Mouse (Mus musculus): Measurements from ENCODE around the gene Kmt2b. TPM values are rescaled to one million over a fixed set of nuclear protein-coding genes. Genes with fewer than 3 reads are reported as not detected.

Kmt2b gene
- total RNA-seq (2014; rRNA removed; ENCODE audit: low replicate concordance) (12.1 and 13.4 TPM in 2 replicates), polyA plus RNA-seq (2015; fragmentation: Nextera tagmentation; extraction: Ambion mirVana) (2.9 and 3.2 TPM in 2 replicates)

- peak; percentile 94 for ATAC-seq (ENCODE audit: insufficient read depth, low read depth)
- H3K4me2 ChIP-seq (ENCODE audit: low read depth, low read length), result peak within 1 kb of the TSS; percentile 98
- under 1% methylated on average over 58 of the region's 68 CpGs for WGBS
- H3K36me3 ChIP-seq (replicated peaks; ENCODE audit: control insufficient read depth, insufficient read depth, low read length), result peaks cover 22% of the 10 kb centered on the region
- peak within 1 kb of the TSS; percentile 98 for H3K9ac ChIP-seq (replicated peaks; ENCODE audit: low read depth, low read length)
- peak; percentile 99 for DNase-seq (ENCODE audit: low spot score)
- H3K9me3 ChIP-seq (replicated peaks; ENCODE audit: control insufficient read depth, low read length), result no peaks in the 10 kb centered on the region
- H3K4me3 ChIP-seq (ENCODE audit: low read depth, low read length), result peak within 1 kb of the TSS; percentile 88
- H3K27me3 ChIP-seq (ENCODE audit: control insufficient read depth, insufficient read depth, low read length), result no peaks in the 10 kb centered on the region
- peaks cover 14% of the 10 kb centered on the region for H3K4me1 ChIP-seq (ENCODE audit: control insufficient read depth, insufficient read depth)
- H3K27ac ChIP-seq (ENCODE audit: low read depth), result peak within 1 kb of the TSS; percentile 96
- TF ChIP-seq EP300 (IDR thresholded peaks at IDR 0.05; ENCODE audit: low read depth) (no peak), CTCF (IDR thresholded peaks at IDR 0.05; ENCODE audit: low read depth) (no peak)
Measured at GRCm38 (mm10) chr7:30588676-30589434, at the start of gene Kmt2b. TSS of gene Kmt2b (minus strand) at chr7:30588726.

GRCm38 (mm10) chr7:30636395-30636794, 47.9 kb upstream of the Kmt2b start:
- WGBS, result 13% methylated on average over 11 of the region's 11 CpGs
- Histone ChIP-seq H3K4me2 (ENCODE audit: low read depth, low read length) (no peak overlapping the region), H3K9me3 (replicated peaks; ENCODE audit: control insufficient read depth, low read length) (no peaks in the 10 kb centered on the region), H3K36me3 (replicated peaks; ENCODE audit: control insufficient read depth, insufficient read depth, low read length) (peaks cover 15% of the 10 kb centered on the region), H3K4me3 (ENCODE audit: low read depth, low read length) (no peak overlapping the region), H3K9ac (replicated peaks; ENCODE audit: low read depth, low read length) (no peak overlapping the region), H3K27ac (ENCODE audit: low read depth) (no peak overlapping the region), H3K4me1 (ENCODE audit: control insufficient read depth, insufficient read depth) (no peaks in the 10 kb centered on the region), H3K27me3 (ENCODE audit: control insufficient read depth, insufficient read depth, low read length) (peaks cover 51% of the 10 kb centered on the region)
- no peak for DNase-seq (ENCODE audit: low spot score)
- no peak for ATAC-seq (ENCODE audit: insufficient read depth, low read depth)
- no peak for TF ChIP-seq CTCF (IDR thresholded peaks at IDR 0.05; ENCODE audit: low read depth)
- TF ChIP-seq EP300 (IDR thresholded peaks at IDR 0.05; ENCODE audit: low read depth), result no peak

GRCm38 (mm10) chr7:30635752-30636151, 47.2 kb upstream of the Kmt2b start, which contains the start of gene Etv2:
TSS of gene Etv2 (minus strand) at chr7:30635852.
- no peak within 1 kb of the TSS for H3K9ac ChIP-seq (replicated peaks; ENCODE audit: low read depth, low read length)
- H3K36me3 ChIP-seq (replicated peaks; ENCODE audit: control insufficient read depth, insufficient read depth, low read length), result peaks cover 9% of the 10 kb centered on the region
- ATAC-seq (ENCODE audit: insufficient read depth, low read depth) (no peak), DNase-seq (ENCODE audit: low spot score) (no peak)
- peaks cover 53% of the 10 kb centered on the region for H3K27me3 ChIP-seq (ENCODE audit: control insufficient read depth, insufficient read depth, low read length)
- no peaks in the 10 kb centered on the region for H3K4me1 ChIP-seq (ENCODE audit: control insufficient read depth, insufficient read depth)
- peak within 1 kb of the TSS; percentile 12; the same call in 1 of the 2 replicates for H3K4me2 ChIP-seq (ENCODE audit: low read depth, low read length)
- no peaks in the 10 kb centered on the region for H3K9me3 ChIP-seq (replicated peaks; ENCODE audit: control insufficient read depth, low read length)
- WGBS, result 8% methylated on average over 5 of the region's 5 CpGs
- TF ChIP-seq CTCF (IDR thresholded peaks at IDR 0.05; ENCODE audit: low read depth) (no peak), EP300 (IDR thresholded peaks at IDR 0.05; ENCODE audit: low read depth) (no peak)
- H3K4me3 ChIP-seq (ENCODE audit: low read depth, low read length), result peak within 1 kb of the TSS; percentile 10; the same call in 1 of the 2 replicates
- H3K27ac ChIP-seq (ENCODE audit: low read depth), result no peak within 1 kb of the TSS

- Histone ChIP-seq H3K9ac (replicated peaks; ENCODE audit: low read depth, low read length) (no peak overlapping the region), H3K4me3 (ENCODE audit: low read depth, low read length) (peak overlapping the region; percentile 10; the same call in 1 of the 2 replicates), H3K4me1 (ENCODE audit: control insufficient read depth, insufficient read depth) (no peaks in the 10 kb centered on the region), H3K36me3 (replicated peaks; ENCODE audit: control insufficient read depth, insufficient read depth, low read length) (no peaks in the 10 kb centered on the region), H3K9me3 (replicated peaks; ENCODE audit: control insufficient read depth, low read length) (no peaks in the 10 kb centered on the region), H3K27me3 (ENCODE audit: control insufficient read depth, insufficient read depth, low read length) (peaks cover 53% of the 10 kb centered on the region), H3K4me2 (ENCODE audit: low read depth, low read length) (peak overlapping the region; percentile 12; the same call in 1 of the 2 replicates), H3K27ac (ENCODE audit: low read depth) (no peak overlapping the region)
- TF ChIP-seq EP300 (IDR thresholded peaks at IDR 0.05; ENCODE audit: low read depth), result no peak
- peak; percentile 56 for TF ChIP-seq CTCF (IDR thresholded peaks at IDR 0.05; ENCODE audit: low read depth)
- ATAC-seq (ENCODE audit: insufficient read depth, low read depth) (peak; percentile 73), DNase-seq (ENCODE audit: low spot score) (no peak)
- WGBS, result under 1% methylated on average over 20 of the region's 20 CpGs
Measured at GRCm38 (mm10) chr7:30634621-30635020, 46.1 kb upstream of the Kmt2b start.

- 8% methylated on average over 27 of the region's 27 CpGs for WGBS
- Histone ChIP-seq H3K9ac (replicated peaks; ENCODE audit: low read depth, low read length) (no peak overlapping the region), H3K4me2 (ENCODE audit: low read depth, low read length) (no peak overlapping the region), H3K4me3 (ENCODE audit: low read depth, low read length) (no peak overlapping the region), H3K36me3 (replicated peaks; ENCODE audit: control insufficient read depth, insufficient read depth, low read length) (no peaks in the 10 kb centered on the region), H3K9me3 (replicated peaks; ENCODE audit: control insufficient read depth, low read length) (no peaks in the 10 kb centered on the region), H3K27ac (ENCODE audit: low read depth) (no peak overlapping the region), H3K27me3 (ENCODE audit: control insufficient read depth, insufficient read depth, low read length) (peaks cover 53% of the 10 kb centered on the region), H3K4me1 (ENCODE audit: control insufficient read depth, insufficient read depth) (no peaks in the 10 kb centered on the region)
- ATAC-seq (ENCODE audit: insufficient read depth, low read depth), result no peak
- TF ChIP-seq CTCF (IDR thresholded peaks at IDR 0.05; ENCODE audit: low read depth), result no peak
- no peak for TF ChIP-seq EP300 (IDR thresholded peaks at IDR 0.05; ENCODE audit: low read depth)
- no peak for DNase-seq (ENCODE audit: low spot score)
Measured at GRCm38 (mm10) chr7:30633762-30634412, 45.4 kb upstream of the Kmt2b start.
